Mouse (Mus musculus) myocyte (in vitro differentiated cells): Measurements from ENCODE around the gene Csnk1d.

ENCODE experiments used
- CEBPB ChIP-seq: IDR thresholded peaks from 2 replicates; pipeline ENCODE4 v1.6.1; 2011; ENCODE audit warnings: mild to moderate bottlenecking, moderate library complexity; ENCODE audit not compliant: poor library complexity, insufficient read depth, severe bottlenecking
- E2F4 ChIP-seq: IDR thresholded peaks from one replicate; pipeline ENCODE4 v1.6.1; 2011; ENCODE audit warnings: mild to moderate bottlenecking, control low read depth, moderate library complexity; ENCODE audit not compliant: insufficient read depth
- MYOD1 ChIP-seq, 3 experiments: IDR thresholded peaks; one replicate each; pipeline ENCODE4 v1.6.1; 2011; ENCODE audit warnings: control low read depth in 2 of 3, low read depth in 2 of 3, mild to moderate bottlenecking in 2 of 3, moderate library complexity in 1 of 3; ENCODE audit not compliant: insufficient read length in 2 of 3, control insufficient read depth in 1 of 3
- POLR2A ChIP-seq: IDR thresholded peaks from one replicate; pipeline ENCODE4 v1.6.1; 2011; ENCODE audit warnings: low read depth, mild to moderate bottlenecking, control low read depth, moderate library complexity; ENCODE audit not compliant: insufficient read length
- POLR2AphosphoS2 ChIP-seq: IDR thresholded peaks from one replicate; pipeline ENCODE4 v1.6.1; 2011; ENCODE audit warnings: low read depth, control low read depth; ENCODE audit not compliant: insufficient read length
- REST ChIP-seq: IDR thresholded peaks from one replicate; pipeline ENCODE4 v1.6.1; 2011; ENCODE audit warnings: mild to moderate bottlenecking, control low read depth, moderate library complexity; ENCODE audit not compliant: insufficient read depth, insufficient read length
- SRF ChIP-seq: IDR thresholded peaks from one replicate; pipeline ENCODE4 v1.6.1; 2011; ENCODE audit warnings: low read depth; ENCODE audit not compliant: control insufficient read depth, insufficient read length
- TCF12 ChIP-seq: IDR thresholded peaks from one replicate; pipeline ENCODE4 v1.6.1; 2011; ENCODE audit warnings: mild to moderate bottlenecking, control low read depth; ENCODE audit not compliant: poor library complexity, insufficient read depth, severe bottlenecking
- TCF3 ChIP-seq: IDR thresholded peaks from one replicate; pipeline ENCODE4 v1.6.1; 2011; ENCODE audit warnings: low read depth, control low read depth; ENCODE audit not compliant: insufficient read length
- USF1 ChIP-seq: IDR thresholded peaks from one replicate; pipeline ENCODE4 v1.6.1; 2011; ENCODE audit warnings: low read depth, mild to moderate bottlenecking, control low read depth, moderate library complexity

DNA sequence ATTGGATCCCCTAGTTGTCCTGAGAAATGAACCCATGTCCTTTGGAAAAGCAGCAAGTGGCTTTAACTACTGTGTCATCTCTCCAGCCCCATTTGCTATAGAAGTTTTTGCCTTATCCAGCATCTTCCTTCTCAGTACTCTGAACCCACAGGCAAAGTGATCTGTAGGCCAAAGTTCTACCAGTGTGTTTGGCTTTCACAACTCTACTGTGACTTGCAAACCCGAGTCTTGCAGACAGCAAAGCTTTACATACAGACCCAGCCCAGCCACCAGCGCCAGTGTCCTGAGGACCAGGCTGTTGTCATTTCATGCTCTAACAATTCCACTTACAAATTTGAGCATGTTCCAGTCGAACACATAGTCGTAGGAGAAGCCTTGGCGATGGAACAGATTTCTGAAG, 19.9 kb downstream of the Csnk1d start:
- TF ChIP-seq POLR2A = no peak
- TF ChIP-seq E2F4 = no peak
- no peak for TF ChIP-seq SRF
- no peak for TF ChIP-seq REST
- no peak for TF ChIP-seq TCF3
- TF ChIP-seq MYOD1 (IDR thresholded peaks at IDR 0.05; ENCODE audit: control insufficient read depth in 1 of 3, insufficient read length in 2 of 3, low read depth in 2 of 3) = no peak
- no peak for TF ChIP-seq USF1
- TF ChIP-seq CEBPB = no peak
- TF ChIP-seq POLR2AphosphoS2 = no peak
- no peak for TF ChIP-seq TCF12
